Mouse (Mus musculus): ENCODE data around the gene Thrsp. TPM values are rescaled to one million over a fixed set of nuclear protein-coding genes. Genes with fewer than 3 reads are reported as not detected.

Gene Thrsp
- total RNA-seq, 2 experiments from 2014 or later, result 4.7 to 8.4 TPM

- DNase-seq (ENCODE audit: extremely low spot score in 1 of 2, low spot score in 2 of 2), result peak in 1 of 2 experiments; percentile 39
- intact Hi-C loops (cut with DNase I), result loop anchor here (10.0 kb wide), 1 partner anchor 254 kb away; no protein-coding TSS in a partner anchor
These were observed 3.6 kb upstream of the Thrsp start for GRCm38 (mm10) chr7:97420958-97421651.

- no peak for DNase-seq (ENCODE audit: extremely low spot score in 1 of 2, low spot score in 2 of 2)
- intact Hi-C loops (cut with DNase I), result loop anchor here (10.0 kb wide), 1 partner anchor 254 kb away; no protein-coding TSS in a partner anchor
These were observed 2.9 kb upstream of the Thrsp start for GRCm38 (mm10) chr7:97420406-97420805.

GRCm38 (mm10) chr7:97419163-97419562 is 1.6 kb upstream of the Thrsp start:
- intact Hi-C loops (cut with DNase I), result no loop called here
- DNase-seq (ENCODE audit: extremely low spot score in 1 of 2, low spot score in 2 of 2), result no peak

- DNase-seq (ENCODE audit: extremely low spot score in 1 of 2, low spot score in 2 of 2), result peak in 1 of 2 experiments; percentile 49
- intact Hi-C loops (cut with DNase I), result no loop called here
These were observed 1.2 kb upstream of the Thrsp start for GRCm38 (mm10) chr7:97418717-97419116.

- DNase-seq (ENCODE audit: extremely low spot score in 1 of 2, low spot score in 2 of 2), result no peak
- intact Hi-C loops (cut with DNase I), result no loop called here
These were observed 1.1 kb downstream of the Thrsp start for GRCm38 (mm10) chr7:97416473-97416872.

- intact Hi-C loops (cut with DNase I), result no loop called here
- no peak for DNase-seq (ENCODE audit: extremely low spot score in 1 of 2, low spot score in 2 of 2)
These were observed 2.4 kb downstream of the Thrsp start for GRCm38 (mm10) chr7:97414915-97415687.

GRCm38 (mm10) chr7:97414426-97414825 is 3.1 kb downstream of the Thrsp start:
- intact Hi-C loops (cut with DNase I), result no loop called here
- no peak for DNase-seq (ENCODE audit: extremely low spot score in 1 of 2, low spot score in 2 of 2)

- no peak for DNase-seq (ENCODE audit: extremely low spot score in 1 of 2, low spot score in 2 of 2)
- intact Hi-C loops (cut with DNase I), result no loop called here
These were observed 3.5 kb downstream of the Thrsp start for GRCm38 (mm10) chr7:97413981-97414380.

- intact Hi-C loops (cut with DNase I), result no loop called here
- no peak for DNase-seq (ENCODE audit: extremely low spot score in 1 of 2, low spot score in 2 of 2)
These were observed 6.0 kb downstream of the Thrsp start for GRCm38 (mm10) chr7:97411575-97411974.

- intact Hi-C loops (cut with DNase I), result no loop called here
- no peak for DNase-seq (ENCODE audit: extremely low spot score in 1 of 2, low spot score in 2 of 2)
These were observed 6.4 kb downstream of the Thrsp start for GRCm38 (mm10) chr7:97411106-97411505.

GRCm38 (mm10) chr7:97407145-97407544 is 10.4 kb downstream of the Thrsp start:
- intact Hi-C loops (cut with DNase I), result no loop called here
- DNase-seq (ENCODE audit: extremely low spot score in 1 of 2, low spot score in 2 of 2), result no peak

- DNase-seq (ENCODE audit: extremely low spot score in 1 of 2, low spot score in 2 of 2), result peak; percentile 77 to 84
- intact Hi-C loops (cut with DNase I), result no loop called here
These were observed 17.4 kb downstream of the Thrsp start, which contains the start of gene Ndufc2 for GRCm38 (mm10) chr7:97399960-97400715. Ndufc2 (plus strand) TSS chr7:97400003.

- intact Hi-C loops (cut with DNase I), result no loop called here
These were observed 18.6 kb downstream of the Thrsp start for GRCm38 (mm10) chr7:97398943-97399342.

GRCm38 (mm10) chr7:97394375-97394774 is 23.2 kb downstream of the Thrsp start:
- intact Hi-C loops (cut with DNase I), result no loop called here
- DNase-seq (ENCODE audit: extremely low spot score in 1 of 2, low spot score in 2 of 2), result no peak

More at GRCm38 (mm10) chr7:97398943-97399342, 18.6 kb downstream of the Thrsp start:
- DNase-seq (ENCODE audit: extremely low spot score in 1 of 2, low spot score in 2 of 2), result no peak

- intact Hi-C loops (cut with DNase I), result no loop called here
- DNase-seq (ENCODE audit: extremely low spot score in 1 of 2, low spot score in 2 of 2), result no peak
These were observed 25.5 kb downstream of the Thrsp start for GRCm38 (mm10) chr7:97392079-97392445.

GRCm38 (mm10) chr7:97391293-97392078 is 26.0 kb downstream of the Thrsp start:
- no peak for DNase-seq (ENCODE audit: extremely low spot score in 1 of 2, low spot score in 2 of 2)
- intact Hi-C loops (cut with DNase I), result no loop called here

- no peak for DNase-seq (ENCODE audit: extremely low spot score in 1 of 2, low spot score in 2 of 2)
- intact Hi-C loops (cut with DNase I), result no loop called here
These were observed 29.0 kb downstream of the Thrsp start for GRCm38 (mm10) chr7:97388541-97388940.

GRCm38 (mm10) chr7:97387561-97388147 is 29.9 kb downstream of the Thrsp start:
- intact Hi-C loops (cut with DNase I), result no loop called here
- no peak for DNase-seq (ENCODE audit: extremely low spot score in 1 of 2, low spot score in 2 of 2)
